2 mouse cellular contexts compared by ENCODE assay signal in genomic region chr3:104767141-104767540, GRCm38 (mm10).
TF ChIP-seq lines count a peak whose summit lies in the region.

No protein-coding gene starts in this region.

TF ChIP-seq in CH12.LX, 34 proteins besides CTCF, POLR2A, EP300 and RAD21:
- TF ChIP-seq ZMIZ1 (IDR thresholded peaks at IDR 0.05; ENCODE audit: low read depth, low read length) (no peak), JUN (IDR thresholded peaks at IDR 0.05; ENCODE audit: insufficient read depth, low read depth, low read length) (peak; percentile 98), MAZ (IDR thresholded peaks at IDR 0.05; ENCODE audit: low read depth, low read length) (no peak), JUND (conservative IDR thresholded peaks at IDR 0.05; ENCODE audit: low read depth, low read length) (peak; percentile 92), HCFC1 (IDR thresholded peaks at IDR 0.05; ENCODE audit: low read depth, low read length) (peak; percentile 24; the same call in 1 of the 2 replicates), BHLHE40 (IDR thresholded peaks at IDR 0.05; ENCODE audit: low read depth, low read length) (0 out of 2 replicates have a peak, but pooled peaks have one; percentile 26), ZC3H11A (IDR thresholded peaks at IDR 0.05; ENCODE audit: low read depth, low read length) (no peak), POLR2AphosphoS2 (IDR thresholded peaks at IDR 0.05; ENCODE audit: low read depth, low read length) (no peak), SIN3A (IDR thresholded peaks at IDR 0.05; ENCODE audit: low read length) (no peak), ETS1 (conservative IDR thresholded peaks at IDR 0.05; ENCODE audit: low read depth, low read length) (peak; percentile 78), USF2 (conservative IDR thresholded peaks at IDR 0.05; ENCODE audit: low read depth, low read length) (0 out of 2 replicates have a peak, but pooled peaks have one; percentile 11), MEF2A (IDR thresholded peaks at IDR 0.05; ENCODE audit: borderline replicate concordance, low read depth, low read length) (peak; percentile 100), MXI1 (IDR thresholded peaks at IDR 0.05; ENCODE audit: low read depth, low read length) (no peak), MYC (IDR thresholded peaks at IDR 0.05; ENCODE audit: low read depth, low read length) (no peak), ZNF384 (IDR thresholded peaks at IDR 0.05; ENCODE audit: low read depth, low read length) (peak; percentile 87), USF1 (IDR thresholded peaks at IDR 0.05; ENCODE audit: low read depth, low read length) (peak; percentile 26), PAX5 (IDR thresholded peaks at IDR 0.05; ENCODE audit: low read length) (no peak), IRF4 (IDR thresholded peaks at IDR 0.05; ENCODE audit: low read depth, low read length) (peak; percentile 90), E2F4 (IDR thresholded peaks at IDR 0.05; ENCODE audit: insufficient replicate concordance, low read depth, low read length) (no peak), SMC3 (IDR thresholded peaks at IDR 0.05; ENCODE audit: low read depth, low read length) (no peak)

TF ChIP-seq in myocyte, 11 proteins besides CTCF, POLR2A, EP300 and RAD21:
- TF ChIP-seq CEBPB (IDR thresholded peaks at IDR 0.05; ENCODE audit: insufficient read depth, poor library complexity, severe bottlenecking) (0 out of 2 replicates have a peak, but pooled peaks have one; percentile 1), USF1 (IDR thresholded peaks at IDR 0.05; ENCODE audit: low read depth) (peak; percentile 61), MYOG (IDR thresholded peaks at IDR 0.05; ENCODE audit: control insufficient read depth in 1 of 3, insufficient read depth in 1 of 3, insufficient read length in 2 of 3, low read depth in 2 of 3) (no peak)
